Mouse (Mus musculus): ENCODE results near the gene Faim2.
A peak's percentile ranks its signal among the peaks of the same experiment; 100 is the strongest.

Gene Faim2

DNA sequence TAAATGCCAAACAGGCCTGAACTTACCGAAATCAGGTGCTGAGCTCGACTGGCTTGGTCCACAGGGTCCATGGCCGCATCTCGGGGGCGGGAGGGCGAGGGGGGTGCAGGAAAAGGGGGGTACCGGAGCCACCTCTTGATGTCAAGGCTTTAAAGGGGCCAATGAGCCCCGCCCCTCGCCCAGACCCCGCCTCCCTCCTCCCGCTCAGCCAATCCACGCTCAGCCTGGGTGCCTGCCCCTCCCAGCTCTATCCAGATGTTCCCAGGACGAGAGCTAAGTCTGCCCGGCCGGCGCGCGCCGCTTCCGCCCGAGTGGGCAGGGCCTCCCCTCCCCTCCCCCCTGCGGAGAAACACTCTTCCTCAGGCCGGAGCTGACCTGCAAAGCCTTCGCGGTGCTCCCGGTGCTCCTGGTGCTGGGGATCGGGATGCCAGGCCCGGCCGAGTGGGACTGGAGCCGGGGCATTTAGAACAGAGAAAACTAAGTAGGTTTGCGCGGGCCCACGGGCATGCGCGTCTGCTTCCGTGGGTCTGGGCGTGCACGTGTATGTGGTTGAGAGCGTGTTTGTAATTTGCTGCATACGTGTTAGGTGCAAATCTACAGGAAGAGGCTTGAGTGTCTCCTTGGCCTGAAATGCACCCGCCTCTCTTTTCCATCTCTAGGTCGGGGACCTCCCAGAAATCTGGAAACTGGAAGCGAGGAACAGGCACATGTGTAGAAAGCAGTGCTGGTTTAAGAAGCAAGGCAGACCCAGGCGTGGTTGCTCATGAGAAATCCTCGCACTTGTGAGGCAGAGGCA is 70.2 kb downstream of the Faim2 start, which contains the start of gene Nckap5l:
Nckap5l (minus strand) TSS at position 143 of the 796 bp plus-strand sequence.
- DNase-seq, result peak; percentile 89 to 92

GRCm38 (mm10) chr15:99456963-99457605 is 70.9 kb downstream of the Faim2 start:
- DNase-seq, result peak in 1 of 2 experiments; percentile 32

- no peak for DNase-seq
Measured at GRCm38 (mm10) chr15:99456338-99456962, 71.5 kb downstream of the Faim2 start.

GRCm38 (mm10) chr15:99455415-99455814 is 72.5 kb downstream of the Faim2 start:
- no peak for DNase-seq

DNA sequence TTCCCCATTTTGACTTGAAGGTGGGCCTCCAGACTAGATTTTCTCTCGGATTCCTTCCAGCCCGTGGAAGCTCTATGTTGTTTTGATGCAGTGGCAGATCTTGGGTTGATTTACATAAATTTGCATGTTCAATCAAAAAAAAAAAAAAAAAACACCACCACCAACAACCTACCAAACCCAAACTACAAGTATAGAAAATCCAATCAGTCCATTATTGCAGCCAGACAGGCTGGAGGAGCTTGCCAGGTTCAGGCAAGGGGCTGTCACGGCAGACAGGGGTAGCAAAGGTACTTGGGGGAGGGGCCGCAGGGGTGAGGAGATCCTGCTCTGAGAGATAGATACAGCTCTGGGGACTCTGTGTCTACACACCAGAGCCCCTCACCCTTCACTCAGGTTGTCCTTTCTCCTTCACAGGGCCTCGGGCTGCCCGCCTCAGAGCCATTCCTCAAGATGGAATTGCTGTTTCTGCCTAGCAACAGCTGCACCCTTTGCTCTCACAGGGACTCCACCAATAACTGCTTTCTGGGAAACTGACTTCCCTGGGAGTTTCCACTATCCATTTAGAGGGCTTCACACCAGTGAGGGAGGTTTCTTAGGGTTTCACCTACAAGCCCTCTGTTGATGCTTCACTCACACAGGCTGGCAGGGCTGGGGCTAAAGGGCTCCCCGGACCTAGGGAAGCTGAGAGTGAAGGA is 73.2 kb downstream of the Faim2 start:
- DNase-seq, result no peak

GRCm38 (mm10) chr15:99453153-99453900 is 74.6 kb downstream of the Faim2 start:
- DNase-seq, result no peak

- DNase-seq, result no peak
Measured at GRCm38 (mm10) chr15:99449751-99450280, 78.1 kb downstream of the Faim2 start.

DNA sequence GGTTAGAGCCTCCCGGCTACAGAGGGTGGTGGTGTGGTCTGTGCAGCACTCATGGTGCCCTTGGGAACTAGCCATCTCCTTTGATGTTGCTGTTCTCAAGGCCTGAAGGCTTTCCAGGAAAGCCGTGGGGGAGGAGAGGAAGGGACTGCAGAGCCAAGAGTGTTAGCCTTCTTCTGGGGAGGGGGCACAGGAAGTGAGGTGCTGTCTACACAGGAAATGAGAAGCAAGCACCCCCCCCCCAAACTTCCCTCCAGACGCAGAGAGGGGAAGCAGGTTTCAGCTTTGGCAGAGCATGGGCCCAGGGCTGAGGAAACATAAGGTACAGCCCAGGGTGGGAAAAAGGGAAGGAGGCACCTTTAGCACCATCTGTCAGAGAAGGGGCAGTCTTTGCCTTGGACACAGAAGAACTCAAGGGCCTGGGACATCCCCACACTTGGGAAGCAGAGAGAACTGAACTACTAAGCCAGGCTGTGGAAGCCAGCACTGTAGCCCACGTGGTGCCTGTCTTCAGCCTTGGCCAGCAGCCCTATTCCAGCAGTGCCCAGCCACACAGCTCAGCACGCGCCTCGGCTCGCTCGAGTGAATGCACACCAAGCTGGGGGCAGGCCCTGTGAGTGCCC is 78.7 kb downstream of the Faim2 start:
- no peak for DNase-seq

All from kidney, adult 8-10 months (tissue).